In genomic region chr3:131564430-131565256, GRCm38 (mm10) we compare ENCODE assay signal across 8 mouse cellular contexts. TPM values are rescaled to one million over a fixed set of nuclear protein-coding genes. Genes with fewer than 3 reads are reported as not detected.
DNase-seq lines count a peak whose midpoint lies in the region; ATAC-seq and TF ChIP-seq lines count a peak whose summit lies in the region.

Gene Papss1 (plus strand): TSS chr3:131564768.

- peak; percentile 99 for DNase-seq in MN1 (ENCODE audit: low spot score)
- DNase-seq in cerebellum, adult 9-10 months: peak; percentile 100
- DNase-seq in hindbrain, embryonic 10.5 days (ENCODE audit: low spot score): peak; percentile 100
- DNase-seq in layer of hippocampus, adult 9-11 months: peak; percentile 100
- peak; percentile 100 for DNase-seq in lung, postnatal 0 days (ENCODE audit: low spot score)
- DNase-seq in ovary, postnatal 14 days (ENCODE audit: low spot score): peak; percentile 99
- DNase-seq in thymus, postnatal 14 days: peak; percentile 100

- peaks cover under 1% of the 10 kb centered on the region; the same call in 1 of the 2 replicates for H3K36me3 ChIP-seq in hindbrain, embryonic 10.5 days
- H3K36me3 ChIP-seq in lung, postnatal 0 days (ENCODE audit: insufficient read depth, low read length): no peaks in the 10 kb centered on the region

- peak within 1 kb of the TSS; percentile 59 for H3K4me2 ChIP-seq in lung, postnatal 0 days (replicated peaks; ENCODE audit: low read depth, low read length)

- peak; percentile 96 for ATAC-seq in frontal cortex, adult (ENCODE audit: low TSS enrichment)
- peak; percentile 98 for ATAC-seq in lung, postnatal 0 days

- H3K9ac ChIP-seq in lung, postnatal 0 days (replicated peaks; ENCODE audit: low read depth): peak within 1 kb of the TSS; percentile 72

- no peaks in the 10 kb centered on the region for H3K9me3 ChIP-seq in hindbrain, embryonic 10.5 days
- no peaks in the 10 kb centered on the region for H3K9me3 ChIP-seq in lung, postnatal 0 days (ENCODE audit: low read length)

- H3K4me3 ChIP-seq in hindbrain, embryonic 10.5 days: peak within 1 kb of the TSS; percentile 89
- H3K4me3 ChIP-seq in lung, postnatal 0 days (ENCODE audit: low read depth, low read length): peak within 1 kb of the TSS; percentile 73

- peaks cover 23% of the 10 kb centered on the region for H3K4me1 ChIP-seq in hindbrain, embryonic 10.5 days (replicated peaks)
- H3K4me1 ChIP-seq in lung, postnatal 0 days (ENCODE audit: insufficient read depth, low read depth, low read length): peaks cover 14% of the 10 kb centered on the region; the same call in 1 of the 2 replicates

- TF ChIP-seq CTCF in lung, postnatal 0 days (IDR thresholded peaks at IDR 0.05): peak; percentile 23

- peak within 1 kb of the TSS; percentile 96 for H3K27ac ChIP-seq in hindbrain, embryonic 10.5 days
- peak within 1 kb of the TSS; percentile 90 for H3K27ac ChIP-seq in lung, postnatal 0 days (ENCODE audit: low read length)

- TF ChIP-seq EP300 in lung, postnatal 0 days (IDR thresholded peaks at IDR 0.05): no peak

- H3K27me3 ChIP-seq in hindbrain, embryonic 10.5 days (ENCODE audit: insufficient read depth, poor library complexity, severe bottlenecking): no peaks in the 10 kb centered on the region
- H3K27me3 ChIP-seq in lung, postnatal 0 days (replicated peaks; ENCODE audit: insufficient read depth, low read length): no peaks in the 10 kb centered on the region

- under 1% methylated on average over 73 of the region's 73 CpGs for WGBS in hindbrain, embryonic 10.5 days
- under 1% methylated on average over 66 of the region's 73 CpGs for WGBS in lung, postnatal 0 days

RNA-seq across cellular contexts. Expression of gene Papss1, which starts in this region (rescaled TPM):
- polyA plus RNA-seq in hindbrain, embryonic 10.5 days (2016; fragmentation: Nextera tagmentation; extraction: Ambion mirVana): 64.0 and 66.5 TPM in 2 replicates
- 45.9 and 50.4 TPM in 2 replicates for polyA plus RNA-seq in lung, postnatal 0 days (2015; fragmentation: Nextera tagmentation; extraction: Ambion mirVana)

Comparison
In these comparisons a context has a peak if more than half of its experiments do, and no peak if none do; other contexts are left out.
1. Peak in every context shown above with its lines: DNase-seq, ATAC-seq, H3K4me3 ChIP-seq and H3K27ac ChIP-seq.